Mouse (Mus musculus) C2C12 (cell line): Measurements from ENCODE around the gene Acaa1b.

Experiments used
- CEBPB ChIP-seq: IDR thresholded peaks from one replicate; pipeline ENCODE4 v1.6.1; 2011; ENCODE audit warnings: low read depth, mild to moderate bottlenecking, control low read depth, moderate library complexity
- CTCF ChIP-seq: IDR thresholded peaks from one replicate; pipeline ENCODE4 v1.5.1; 2011; ENCODE audit not compliant: control insufficient read depth, insufficient read depth, insufficient read length
- FOSL1 ChIP-seq: IDR thresholded peaks from one replicate; pipeline ENCODE4 v1.8.0; 2011; ENCODE audit warnings: mild to moderate bottlenecking, low read length; ENCODE audit not compliant: poor library complexity, insufficient read depth, severe bottlenecking
- MAX ChIP-seq: IDR thresholded peaks from one replicate; pipeline ENCODE4 v1.6.1; 2011; ENCODE audit warnings: mild to moderate bottlenecking, control low read depth
- MYOD1 ChIP-seq: IDR thresholded peaks from one replicate; pipeline ENCODE4 v1.6.1; 2011; ENCODE audit warnings: low read depth; ENCODE audit not compliant: control insufficient read depth, insufficient read length
- MYOG ChIP-seq: IDR thresholded peaks from one replicate; pipeline ENCODE4 v1.6.1; 2011; ENCODE audit not compliant: control insufficient read depth, insufficient read length; ENCODE audit errors: extremely low read depth
- USF1 ChIP-seq: IDR thresholded peaks from one replicate; pipeline ENCODE4 v1.6.1; 2011; ENCODE audit warnings: low read depth, mild to moderate bottlenecking, control low read depth, moderate library complexity

GRCm38 (mm10) chr9:119122596-119123369 is 34.1 kb downstream of the Acaa1b start:
- no peak for TF ChIP-seq CTCF
- TF ChIP-seq MAX: no peak
- TF ChIP-seq MYOG: no peak
- TF ChIP-seq USF1: no peak
- no peak for TF ChIP-seq FOSL1
- no peak for TF ChIP-seq CEBPB
- TF ChIP-seq MYOD1: no peak
